Mouse (Mus musculus) neutrophil, adult 59 days (primary cell): ENCODE measurements around the gene Shprh. TPM values are rescaled to one million over a fixed set of nuclear protein-coding genes. Genes with fewer than 3 reads are reported as not detected.

Experiments used
- total RNA-seq, 2 experiments: library from RNA; stranded (reverse); gene quantifications; 1 replicate in 1 of 2; 2 replicates in 1 of 2; pipeline ENCODE4 v1.2.4; 2023

Gene Shprh
- 10 to 100 TPM; 12.8 to 14.7 TPM for total RNA-seq

GRCm38 (mm10) chr10:11148884-11149741 lies at the start of gene Shprh:
Shprh (plus strand) TSS chr10:11149427.

Other genes with a start within 250 kb of the Shprh start
- under 1 TPM; 0.44 to 0.88 TPM for gene Grm1, start 67.1 kb upstream of the Shprh start, total RNA-seq
- gene Fbxo30, start 131.9 kb downstream of the Shprh start, total RNA-seq = 10 to 100 TPM; 30.5 to 31.3 TPM
- 1 to 10 TPM; 1.1 to 2.2 TPM for gene Epm2a, start 194.0 kb downstream of the Shprh start, total RNA-seq